Mouse (Mus musculus): ENCODE data around the gene Trir. TPM values are rescaled to one million over a fixed set of nuclear protein-coding genes. Genes with fewer than 3 reads are reported as not detected.
A peak's percentile ranks its signal among the peaks of the same experiment; 100 is the strongest.

Gene Trir
- total RNA-seq (2021), result 100 to 1,000 TPM; 124 to 132 TPM

DNA sequence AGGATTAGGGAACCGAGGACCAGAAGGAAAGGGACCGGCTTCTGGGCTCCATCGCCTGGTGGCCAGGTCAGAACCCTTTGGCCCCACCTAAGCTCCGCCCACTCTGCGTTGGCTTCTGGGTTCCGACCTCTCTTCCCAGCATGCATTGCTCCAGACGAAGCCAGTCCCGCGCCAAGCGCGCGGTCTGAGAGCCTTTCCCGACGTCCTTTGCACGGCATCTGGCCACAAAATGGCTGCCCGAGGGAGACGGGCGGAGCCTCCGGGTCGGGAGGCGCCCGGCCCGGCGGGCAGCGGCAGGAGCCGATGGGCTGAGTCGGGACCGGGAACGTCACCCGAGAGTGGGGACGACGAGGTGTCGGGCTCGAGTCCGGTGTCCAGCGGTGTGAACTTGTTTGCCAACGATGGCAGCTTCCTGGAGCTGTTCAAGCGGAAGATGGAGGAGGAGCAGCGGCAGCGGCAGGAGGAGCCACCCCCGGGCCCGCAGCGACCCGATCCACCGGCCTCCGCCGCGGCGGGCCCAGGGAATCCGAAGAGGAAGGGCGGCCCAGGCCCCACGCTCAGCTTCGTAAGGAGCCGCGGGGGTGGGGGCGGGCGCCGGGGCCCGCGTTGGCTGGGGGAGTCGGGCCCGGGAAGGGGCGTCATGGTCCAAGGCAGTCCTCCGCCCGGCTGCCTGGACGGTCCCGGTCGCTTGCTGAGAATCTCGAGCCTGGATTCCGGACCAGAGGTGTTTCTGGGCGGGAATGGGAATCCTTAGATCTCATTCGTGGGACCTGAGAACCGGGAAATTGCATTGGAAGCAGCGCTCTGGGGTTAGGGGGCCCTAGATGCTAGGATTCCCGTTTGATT, at the start of gene Trir:
Gene Trir (plus strand): TSS at position 154 of the 846 bp plus-strand sequence.
- intact Hi-C loops (cut with DNase I), result loop anchor here (5.0 kb wide), 1 partner anchor 50 kb away; the partner anchor contains the start of gene Junb
- peak; percentile 96 to 97 for DNase-seq (ENCODE audit: low spot score in 2 of 2)

DNA sequence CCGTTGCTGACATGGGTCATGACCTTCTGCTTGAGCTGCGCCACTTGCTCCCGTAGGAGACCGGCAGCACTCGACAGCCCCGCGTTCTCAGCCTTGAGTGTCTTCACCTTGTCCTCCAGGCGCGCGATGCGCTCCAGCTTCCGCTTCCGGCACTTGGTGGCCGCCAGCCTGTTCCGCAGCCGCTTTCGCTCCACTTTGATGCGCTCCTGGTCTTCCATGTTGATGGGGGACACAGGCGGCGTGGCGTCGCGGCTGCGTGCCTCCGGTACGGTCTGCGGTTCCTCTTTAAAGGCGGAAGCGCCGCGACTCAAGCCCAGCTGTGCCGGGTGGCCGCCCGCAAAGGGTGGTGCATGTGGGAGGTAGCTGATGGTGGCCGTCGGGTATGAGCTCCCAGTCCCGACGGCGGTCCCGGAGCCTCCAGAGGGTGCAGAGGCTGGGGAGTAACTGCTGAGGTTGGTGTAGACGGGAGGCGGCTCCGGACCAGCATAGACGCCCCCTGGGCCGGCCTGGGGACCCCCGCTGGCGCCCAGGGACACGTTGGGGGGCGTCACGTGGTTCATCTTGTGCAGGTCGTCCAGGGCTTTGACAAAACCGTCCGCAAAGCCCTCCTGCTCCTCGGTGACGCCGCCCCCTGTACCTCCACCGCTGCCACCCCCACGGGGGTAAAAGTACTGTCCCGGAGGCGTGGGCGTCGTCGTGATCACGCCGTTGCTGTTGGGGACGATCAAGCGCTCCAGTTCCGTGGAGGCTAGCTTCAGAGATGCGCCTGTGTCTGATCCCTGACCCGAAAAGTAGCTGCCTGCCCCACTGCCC, 49.0 kb upstream of the Trir start:
- intact Hi-C loops (cut with DNase I), result loop anchor here (1.0 to 5.0 kb wide), 2 partner anchors 9 to 50 kb away; partner anchors contain the start of genes Asna1 and Trir
- DNase-seq (ENCODE audit: low spot score in 2 of 2), result peak; percentile 65 to 80

DNA sequence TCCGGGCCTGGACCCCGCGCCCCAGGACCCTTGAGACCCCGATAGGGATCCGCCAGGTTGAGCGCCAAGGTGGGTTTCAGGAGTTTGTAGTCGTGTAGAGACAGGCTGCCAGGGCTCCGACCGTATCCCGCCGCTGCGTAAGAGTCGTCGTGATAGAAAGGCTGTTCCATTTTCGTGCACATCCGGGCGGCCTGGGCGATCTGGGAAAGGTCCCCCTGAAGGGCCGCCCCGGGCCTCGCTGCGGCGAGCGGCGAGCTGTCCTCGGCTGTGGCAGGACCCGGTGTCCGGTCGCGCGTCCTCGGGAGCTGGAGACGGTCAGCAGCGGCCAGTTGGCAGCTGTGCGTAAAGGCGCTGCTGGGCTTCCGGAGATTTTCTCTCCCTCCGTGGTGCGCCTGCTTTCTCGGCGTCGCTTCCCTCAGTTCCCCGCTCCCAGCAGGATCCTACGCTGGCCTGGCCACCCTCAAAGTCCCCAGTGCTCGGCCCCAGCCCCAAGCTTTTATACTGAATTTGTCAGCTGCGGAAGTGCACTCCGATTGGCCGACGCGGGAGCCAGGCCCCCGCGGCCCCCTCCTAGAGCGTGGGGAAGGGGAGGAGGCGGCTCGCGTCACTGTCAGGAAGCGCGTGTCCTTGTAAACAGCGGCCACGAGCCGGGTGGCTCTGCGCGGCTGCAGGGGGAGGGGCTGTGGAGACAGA, 48.2 kb upstream of the Trir start, which contains the start of gene Junb:
Gene Junb (minus strand): TSS at position 471 of the 693 bp plus-strand sequence.
- intact Hi-C loops (cut with DNase I), result loop anchor here (1.0 to 5.0 kb wide), 2 partner anchors 8 to 49 kb away; partner anchors contain the start of genes Asna1 and Trir
- DNase-seq (ENCODE audit: low spot score in 2 of 2), result peak; percentile 96 to 98

DNA sequence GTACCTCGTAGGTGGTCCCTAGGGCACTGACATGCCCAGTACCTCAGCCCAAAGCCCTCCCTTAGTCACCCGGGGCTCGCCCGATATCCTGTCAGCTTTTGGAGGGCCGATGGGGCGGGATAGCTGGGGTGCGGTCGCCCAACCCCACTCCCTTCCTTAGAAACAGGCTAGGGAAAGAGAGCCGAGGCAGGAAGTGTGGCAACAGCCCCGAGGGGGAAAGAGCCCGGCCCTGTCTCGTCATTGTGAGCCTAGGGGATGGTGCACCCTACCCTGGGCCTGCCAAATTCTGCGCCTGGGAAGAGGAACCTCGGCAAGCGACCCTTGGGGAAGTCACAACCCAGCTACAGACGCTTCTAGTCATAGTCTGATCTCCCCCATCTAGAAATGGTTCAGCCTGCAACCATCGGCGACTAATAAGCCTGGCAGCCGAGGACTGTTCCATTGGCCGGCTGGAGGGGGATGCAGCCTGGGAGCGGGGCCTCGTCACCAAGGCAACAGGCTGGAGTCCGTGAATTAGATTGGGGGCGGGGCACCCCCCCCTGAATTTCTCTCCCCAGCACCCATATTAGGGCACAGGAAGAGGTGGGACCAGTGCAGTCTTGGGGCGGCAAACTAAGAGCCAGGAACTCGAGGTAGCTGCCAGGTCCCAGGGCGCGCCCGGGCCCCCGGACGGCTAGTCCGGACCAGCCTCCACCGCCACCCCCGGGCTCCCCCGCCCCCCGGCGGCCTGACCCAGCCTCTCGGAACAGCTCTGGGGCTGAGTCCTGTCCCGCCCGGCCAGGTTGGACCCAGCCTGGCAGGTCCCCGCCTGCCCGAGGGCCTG, 46.8 kb upstream of the Trir start:
- peak; percentile 92 to 93 for DNase-seq (ENCODE audit: low spot score in 2 of 2)
- intact Hi-C loops (cut with DNase I), result loop anchor here (5.0 kb wide), 1 partner anchor 47 kb away; the partner anchor contains the start of genes Asna1 and Trir

DNA sequence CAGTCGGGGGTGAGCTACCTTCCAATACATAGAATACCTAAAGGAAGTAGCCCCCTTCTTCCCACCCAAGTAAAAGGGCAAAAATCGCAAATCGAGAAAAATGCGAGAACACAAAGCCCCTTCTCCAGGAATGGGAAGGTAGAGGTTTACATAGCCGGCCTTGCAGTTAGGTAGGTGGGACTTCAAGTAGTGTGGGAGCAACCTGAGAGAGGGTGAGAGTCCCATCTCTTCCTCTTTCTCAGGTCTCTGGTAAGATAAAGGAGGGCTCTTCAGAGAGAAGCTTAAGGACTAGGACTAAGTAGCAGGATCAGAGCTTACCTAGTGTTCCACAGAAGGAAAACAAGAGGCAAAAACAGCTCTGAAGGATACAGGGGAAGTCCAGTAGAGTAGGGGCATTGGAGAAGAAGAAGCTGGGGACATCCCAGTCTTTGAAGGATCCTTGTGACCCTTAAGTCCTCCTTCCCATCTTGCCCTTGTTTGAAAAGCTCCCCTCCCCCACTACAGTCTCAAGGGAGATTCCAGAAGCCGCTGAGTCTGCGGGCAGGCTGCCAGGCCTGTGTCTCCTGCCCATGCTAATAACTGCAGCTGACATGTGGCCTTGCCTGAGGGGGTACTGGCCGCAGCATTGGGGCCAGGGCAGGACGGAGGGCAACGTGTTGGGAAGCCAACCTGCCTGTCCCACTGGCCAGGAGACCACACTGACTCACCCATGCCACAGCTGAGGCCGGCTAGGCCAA, 45.8 kb upstream of the Trir start:
- intact Hi-C loops (cut with DNase I), result no loop called here
- no peak for DNase-seq (ENCODE audit: low spot score in 2 of 2)

DNA sequence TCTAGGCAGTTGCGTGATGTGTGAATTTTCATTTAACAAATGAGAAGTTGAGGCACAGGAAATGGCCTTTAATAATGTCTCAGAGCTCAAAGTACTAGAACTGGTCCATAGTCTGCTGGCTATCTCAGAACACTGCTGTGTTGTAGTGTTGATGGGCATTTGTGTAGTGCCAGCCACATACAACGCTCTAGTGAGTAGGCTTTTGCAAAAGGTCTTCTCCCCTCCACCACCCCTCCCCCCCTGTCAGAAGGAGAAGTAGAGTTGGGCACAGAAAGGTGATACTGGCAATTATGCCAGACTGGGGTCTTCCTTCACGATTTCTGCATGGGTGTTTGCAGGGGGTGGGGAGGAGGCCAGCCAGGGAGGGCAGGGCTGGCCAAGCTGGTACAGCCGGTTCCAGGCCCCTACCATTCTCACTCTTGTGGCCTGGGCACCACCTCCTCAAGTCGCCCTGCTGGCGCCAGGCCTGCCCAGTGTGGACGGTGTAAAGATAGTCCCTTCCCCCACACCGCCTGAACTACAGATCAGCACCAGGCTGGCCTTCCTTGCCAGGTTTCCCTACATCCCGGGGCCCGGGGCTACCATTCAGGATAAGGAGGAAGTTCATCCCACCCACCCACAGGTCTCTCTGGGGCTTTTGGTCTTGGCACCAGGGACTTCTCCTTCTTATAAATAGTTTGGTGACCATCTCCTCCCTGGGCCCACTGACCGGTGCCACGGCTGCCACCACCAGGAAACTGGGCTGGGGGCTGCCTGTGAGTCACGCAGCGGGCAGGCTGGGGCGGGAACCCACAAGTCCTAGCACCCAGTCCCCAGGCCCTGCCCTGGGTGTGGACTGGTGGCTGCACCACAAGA, 44.8 kb upstream of the Trir start:
- DNase-seq (ENCODE audit: low spot score in 2 of 2), result no peak
- intact Hi-C loops (cut with DNase I), result no loop called here

DNA sequence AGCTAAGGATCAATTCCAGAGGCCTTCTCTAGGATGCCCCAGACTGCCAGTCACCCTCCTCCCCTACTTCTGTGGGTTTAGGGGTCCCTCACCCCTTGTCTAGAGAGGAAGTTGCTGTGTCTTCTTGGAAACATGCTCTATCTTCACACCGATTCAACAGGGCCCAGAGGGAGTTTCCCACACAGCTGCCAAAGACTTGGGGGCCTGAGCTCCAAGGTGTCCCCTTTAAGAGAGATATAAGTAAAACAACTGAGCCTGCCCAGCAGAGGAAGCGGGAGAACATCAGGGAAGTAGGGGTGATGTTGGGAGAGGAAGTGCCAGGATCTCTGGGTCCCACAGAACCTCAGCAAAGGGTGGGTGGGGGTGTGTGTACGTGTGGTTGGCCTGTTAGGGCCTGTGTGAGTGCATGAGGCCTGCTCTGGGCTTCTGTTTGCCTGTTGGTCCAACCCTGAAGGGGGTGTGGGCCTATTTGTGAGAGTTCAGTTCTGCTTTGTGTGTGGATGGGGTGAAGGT, 44.1 kb upstream of the Trir start:
- no peak for DNase-seq (ENCODE audit: low spot score in 2 of 2)
- intact Hi-C loops (cut with DNase I), result no loop called here

DNA sequence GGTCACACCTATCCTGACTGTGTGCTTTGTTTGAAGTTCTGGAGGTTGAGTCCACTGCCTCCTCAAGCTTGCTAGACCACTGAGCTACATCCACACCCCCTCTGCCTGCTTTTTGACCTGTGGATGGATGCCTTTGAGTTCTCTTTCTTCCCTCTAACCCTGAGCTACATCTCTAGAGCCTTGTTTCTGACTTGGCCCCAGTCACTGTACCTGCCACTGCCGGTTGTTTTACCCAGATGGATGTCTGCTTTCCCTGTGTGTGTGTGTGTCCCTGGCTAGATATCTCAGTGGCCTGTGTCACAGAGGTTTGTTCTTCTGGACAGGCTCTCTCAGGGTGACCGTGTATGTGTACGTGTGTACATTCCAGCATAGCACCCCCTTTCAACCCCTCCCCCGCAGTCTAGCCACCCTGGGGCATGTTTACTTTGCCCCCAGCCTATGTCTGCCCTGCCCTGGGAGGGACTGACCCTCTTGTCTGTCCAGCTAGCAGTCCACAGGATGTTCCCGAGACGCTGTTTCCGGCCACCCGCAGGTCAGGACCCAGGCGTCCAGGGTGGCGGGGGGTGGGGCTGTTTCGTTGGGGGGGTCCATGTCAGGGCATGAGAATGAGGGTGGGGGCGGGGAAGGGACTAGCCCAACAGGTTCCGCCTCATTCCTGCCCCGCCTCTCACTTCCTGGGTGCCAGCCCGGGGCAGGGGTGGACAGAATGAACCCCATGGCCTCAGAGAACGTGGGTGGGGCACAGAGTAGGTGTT, 42.2 kb upstream of the Trir start:
- DNase-seq (ENCODE audit: low spot score in 2 of 2), result no peak
- intact Hi-C loops (cut with DNase I), result no loop called here

DNA sequence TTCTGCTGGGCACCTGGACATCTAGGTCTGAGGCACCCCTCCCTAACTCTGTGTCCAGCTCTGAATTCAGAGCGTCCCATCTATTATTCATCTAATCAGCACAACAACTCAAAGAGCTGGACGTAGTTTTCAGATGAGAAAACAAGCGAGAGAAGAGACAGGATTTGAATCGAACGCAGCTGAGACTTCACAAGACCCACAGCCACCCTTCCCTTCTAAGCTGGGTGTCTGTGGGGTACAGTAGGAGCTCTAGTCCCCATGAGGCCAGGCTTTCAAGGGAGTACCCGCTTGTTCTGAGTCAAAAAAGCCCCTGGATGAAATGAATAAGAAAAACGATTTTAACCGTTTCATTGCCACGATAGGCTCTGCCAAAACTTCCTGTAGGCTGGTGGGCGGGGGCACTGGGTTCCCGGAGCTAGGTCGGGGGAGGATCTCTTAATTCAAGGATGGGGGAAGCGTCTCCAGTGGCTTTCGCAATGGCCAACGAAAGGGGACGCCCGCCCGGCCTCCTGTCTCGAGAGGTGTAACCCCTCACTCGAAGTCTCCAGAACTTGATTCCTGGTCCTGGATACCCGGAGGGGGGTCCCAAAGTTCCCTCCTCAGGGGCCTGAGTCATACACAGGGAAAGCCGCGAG, 41.5 kb upstream of the Trir start:
- DNase-seq (ENCODE audit: low spot score in 2 of 2), result no peak
- intact Hi-C loops (cut with DNase I), result no loop called here

DNA sequence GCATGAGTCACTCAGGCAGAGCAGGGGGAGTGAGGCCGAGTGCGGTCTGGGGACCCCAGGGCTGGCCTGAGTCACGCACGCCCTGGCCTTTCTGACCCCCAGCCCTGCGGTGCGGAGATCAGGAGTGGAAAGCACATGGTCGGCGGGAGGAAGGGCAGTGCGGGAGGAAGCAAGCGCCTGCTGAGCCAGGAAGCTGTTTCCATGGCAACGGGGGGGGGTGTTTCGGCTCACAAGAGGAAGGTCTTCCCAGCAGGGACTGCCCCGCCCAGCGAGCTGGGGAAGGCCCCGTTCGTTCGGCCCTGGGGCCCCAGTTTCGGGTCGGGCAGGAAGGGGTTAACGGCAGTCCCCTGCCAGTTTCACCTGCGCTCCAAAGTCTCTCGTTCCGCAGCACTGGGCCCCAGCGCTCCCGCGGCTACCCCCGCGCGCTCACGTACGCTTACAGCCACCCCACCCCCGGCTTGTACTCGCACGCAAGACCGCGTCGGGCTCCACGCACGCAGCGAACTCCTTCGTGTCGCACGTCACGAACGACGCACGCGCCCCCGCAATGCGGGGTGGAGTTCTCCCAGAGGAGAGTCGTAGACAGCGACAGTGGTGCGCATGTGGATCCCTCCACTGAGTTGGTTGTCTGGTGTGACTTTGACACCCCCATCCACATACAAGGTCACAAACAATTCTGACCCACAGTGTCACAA, 40.8 kb upstream of the Trir start:
- intact Hi-C loops (cut with DNase I), result loop anchor here (1.0 kb wide), 1 partner anchor 8 kb away; the partner anchor contains the start of gene Junb
- DNase-seq (ENCODE audit: low spot score in 2 of 2), result peak; percentile 96 to 97

DNA sequence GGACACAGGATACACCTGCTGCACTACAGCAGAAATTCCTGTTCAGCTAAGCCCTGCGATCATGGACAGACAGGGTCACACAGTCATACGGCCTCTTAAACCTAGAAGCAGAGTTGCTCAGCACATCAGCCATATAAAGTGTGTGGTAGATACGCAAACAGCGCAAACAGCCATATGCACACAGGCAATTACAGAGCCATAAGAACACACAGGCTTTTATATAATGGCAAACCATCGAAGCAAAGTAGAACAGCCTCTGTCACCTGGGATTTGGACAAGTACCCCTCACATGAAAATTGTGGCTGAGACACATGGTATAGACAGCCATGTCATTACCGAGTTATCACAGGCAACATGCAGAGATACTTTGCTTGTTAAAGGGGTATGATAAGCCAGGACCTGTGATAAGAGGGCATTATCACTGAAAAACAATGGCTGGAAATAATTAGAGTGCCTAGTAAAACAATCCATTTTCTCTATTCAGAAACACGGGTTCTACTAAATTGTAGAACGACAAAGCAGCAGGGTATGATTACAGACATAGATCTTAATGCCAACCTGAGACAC, 40.2 kb upstream of the Trir start:
- intact Hi-C loops (cut with DNase I), result loop anchor here (1.0 kb wide), 1 partner anchor 8 kb away; the partner anchor contains the start of gene Junb
- no peak for DNase-seq (ENCODE audit: low spot score in 2 of 2)

DNA sequence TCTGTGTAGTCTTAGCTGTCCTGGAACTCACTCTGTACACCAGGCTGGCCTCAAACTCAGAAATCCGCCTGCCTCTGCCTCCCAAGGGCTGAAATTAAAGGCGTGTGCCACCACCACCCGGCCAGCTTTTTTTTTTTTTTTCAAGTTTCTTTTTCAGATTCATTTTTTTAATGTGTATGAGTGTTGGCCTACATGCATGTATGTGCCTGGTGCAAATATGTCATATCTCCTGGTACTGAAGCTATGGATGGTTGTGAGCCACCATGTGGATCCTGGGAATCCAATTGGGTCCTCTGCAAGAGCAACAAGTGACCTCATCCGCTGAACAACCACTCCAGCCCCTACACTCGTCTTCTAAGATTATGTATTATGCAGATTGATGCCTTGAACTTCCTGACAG, 39.2 kb upstream of the Trir start:
- DNase-seq (ENCODE audit: low spot score in 2 of 2), result no peak
- intact Hi-C loops (cut with DNase I), result no loop called here

DNA sequence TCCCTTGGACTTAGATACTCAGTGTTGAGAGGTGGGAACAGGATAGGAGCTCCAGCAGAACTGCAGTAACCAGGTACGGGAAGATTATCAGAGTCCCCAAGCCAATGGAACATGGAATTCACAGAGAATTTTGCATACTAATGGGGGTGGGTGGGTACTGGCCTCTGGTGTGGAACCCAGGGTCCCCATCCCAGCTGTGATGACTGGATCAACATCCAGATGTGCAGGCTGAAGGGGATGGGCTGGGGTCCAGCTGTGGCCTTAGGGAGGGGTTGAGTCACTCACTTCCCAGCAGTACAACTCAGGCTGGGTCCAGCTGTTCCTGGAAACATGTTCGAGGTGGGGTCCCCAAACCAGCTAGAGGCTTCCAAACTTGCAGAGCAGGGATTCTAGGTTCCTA, 38.7 kb upstream of the Trir start:
- intact Hi-C loops (cut with DNase I), result no loop called here
- DNase-seq (ENCODE audit: low spot score in 2 of 2), result no peak

DNA sequence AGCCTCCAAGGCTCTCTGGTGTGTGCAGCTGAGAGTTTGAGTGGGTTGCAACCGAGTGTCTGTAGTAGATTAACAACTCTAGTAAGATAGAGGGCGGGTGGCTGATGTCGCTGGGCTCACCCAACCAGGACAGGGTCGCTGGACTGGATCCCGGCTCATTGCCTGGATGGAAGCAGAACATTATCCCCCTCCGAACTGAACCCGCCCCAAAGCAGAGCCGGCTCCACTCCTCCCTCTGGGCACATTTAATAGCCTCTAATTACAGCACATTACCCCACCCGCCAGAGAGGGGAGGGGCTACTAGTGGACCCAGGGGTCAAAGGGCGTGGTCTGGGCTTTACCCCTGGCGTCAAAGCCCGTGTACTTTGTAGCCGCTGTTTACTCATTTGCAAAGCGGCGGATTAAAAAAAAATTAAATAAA, 37.3 kb upstream of the Trir start:
- intact Hi-C loops (cut with DNase I), result no loop called here
- DNase-seq (ENCODE audit: low spot score in 2 of 2), result no peak

DNA sequence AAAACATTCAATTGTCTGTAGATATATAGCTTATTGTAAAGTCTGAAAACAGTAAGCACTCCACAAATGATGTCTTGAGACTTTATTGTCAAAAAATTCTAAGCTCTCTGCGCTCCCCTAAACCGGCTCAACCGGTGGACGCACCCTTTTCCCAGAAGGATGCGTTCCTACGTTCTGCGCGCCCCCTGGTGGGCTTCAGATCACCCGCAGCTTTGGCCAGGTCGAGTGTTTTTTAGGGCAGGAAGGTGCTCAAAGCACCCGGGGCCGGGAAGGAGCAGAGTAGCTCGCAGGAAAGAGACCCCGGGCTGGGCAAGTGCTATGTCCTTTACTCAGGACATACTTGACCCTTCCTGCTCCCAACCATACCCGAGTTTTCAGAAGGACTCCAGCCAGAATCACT, 36.8 kb upstream of the Trir start:
- peak; percentile 82 to 86 for DNase-seq (ENCODE audit: low spot score in 2 of 2)
- intact Hi-C loops (cut with DNase I), result loop anchor here (1.0 kb wide), 1 partner anchor 15 kb away; no protein-coding TSS in a partner anchor

Measured in left cerebral cortex, postnatal 36 days (tissue).